8 mouse cellular contexts compared by ENCODE assay signal in genomic region chr13:67060161-67060785, GRCm38 (mm10). TPM values are rescaled to one million over a fixed set of nuclear protein-coding genes. Genes with fewer than 3 reads are reported as not detected.
DNase-seq lines count a peak whose midpoint lies in the region; ATAC-seq and TF ChIP-seq lines count a peak whose summit lies in the region.

No protein-coding gene starts in this region.

- peak overlapping the region; percentile 50 for H3K9ac ChIP-seq in kidney, embryonic 15.5 days
- H3K9ac ChIP-seq in liver, embryonic 14.5 days (replicated peaks), result peak overlapping the region; percentile 79

- H3K9me3 ChIP-seq in kidney, embryonic 15.5 days (replicated peaks), result no peaks in the 10 kb centered on the region
- H3K9me3 ChIP-seq in liver, embryonic 14.5 days (ENCODE audit: control insufficient read depth, low read length), result no peaks in the 10 kb centered on the region

- H3K27ac ChIP-seq in kidney, embryonic 15.5 days, result peak overlapping the region; percentile 88
- peak overlapping the region; percentile 81 for H3K27ac ChIP-seq in liver, embryonic 14.5 days

- ATAC-seq in kidney, embryonic 15.5 days (replicated peaks; ENCODE audit: low FRiP score), result peak; percentile 59
- peak; percentile 44 for ATAC-seq in granulocyte monocyte progenitor cell, adult 5-6 weeks (replicated peaks; ENCODE audit: poor library complexity, severe bottlenecking)
- peak; percentile 44 for ATAC-seq in liver, embryonic 14.5 days (ENCODE audit: insufficient read depth)

- H3K4me1 ChIP-seq in kidney, embryonic 15.5 days, result peaks cover 6% of the 10 kb centered on the region; the same call in 1 of the 2 replicates
- H3K4me1 ChIP-seq in liver, embryonic 14.5 days (replicated peaks; ENCODE audit: control insufficient read depth in 2 of 2, insufficient read depth in 2 of 2, low read length in 1 of 2), result peaks cover 2 to 4% of the 10 kb centered on the region in 2 experiments; a peak in 3 of 4 replicates

- DNase-seq in kidney, adult 18-20 months, result no peak
- peak; percentile 29 for DNase-seq in ZHBTc4 (ENCODE audit: low read depth, low spot score)
- DNase-seq in liver, embryonic 14.5 days (ENCODE audit: low read depth in 3 of 3, low spot score in 3 of 3), result peak in 2 of 3 experiments; percentile 25 to 31
- peak; percentile 21 for DNase-seq in retina, embryonic 14.5 days (ENCODE audit: low spot score)
- DNase-seq in right cerebral cortex, postnatal 4 days, result no peak
- no peak for DNase-seq in c-Kit-positive CD71-positive TER-119-positive erythroid progenitor cells, embryonic 14.5 days (ENCODE audit: low spot score)

- H3K4me3 ChIP-seq in kidney, embryonic 15.5 days (replicated peaks), result peak overlapping the region; percentile 63
- H3K4me3 ChIP-seq in liver, embryonic 14.5 days (ENCODE audit: insufficient read depth in 1 of 2, low read depth in 2 of 2, low read length in 2 of 2), result peak overlapping the region; percentile 85 to 97

- no peaks in the 10 kb centered on the region for H3K36me3 ChIP-seq in kidney, embryonic 15.5 days
- H3K36me3 ChIP-seq in liver, embryonic 14.5 days (replicated peaks; ENCODE audit: control insufficient read depth, insufficient read depth, low read depth), result no peaks in the 10 kb centered on the region

- H3K4me2 ChIP-seq in kidney, embryonic 15.5 days, result peak overlapping the region; percentile 72
- peak overlapping the region; percentile 91 for H3K4me2 ChIP-seq in liver, embryonic 14.5 days (ENCODE audit: low read depth)

- 5% methylated on average over 12 of the region's 12 CpGs for WGBS in kidney, embryonic 15.5 days
- WGBS in liver, embryonic 14.5 days (ENCODE audit: insufficient replicate concordance), result 4% methylated on average over 12 of the region's 12 CpGs

- no peak for TF ChIP-seq CTCF in liver, embryonic 14.5 days (IDR thresholded peaks at IDR 0.05; ENCODE audit: low read depth)

- no peak for TF ChIP-seq EP300 in liver, embryonic 14.5 days (IDR thresholded peaks at IDR 0.05; ENCODE audit: low read depth)

- H3K27me3 ChIP-seq in kidney, embryonic 15.5 days, result no peaks in the 10 kb centered on the region
- H3K27me3 ChIP-seq in liver, embryonic 14.5 days (ENCODE audit: control insufficient read depth, insufficient read depth, low read length), result no peaks in the 10 kb centered on the region

RNA-seq across cellular contexts. Expression of gene Zfp712, which starts 0.7 kb away (rescaled TPM):
- 3.3 and 3.4 TPM in 2 replicates for polyA plus RNA-seq in kidney, embryonic 15.5 days (2015; fragmentation: Nextera tagmentation; extraction: Ambion mirVana)
- 3.4 and 3.9 TPM in 2 replicates for total RNA-seq in granulocyte monocyte progenitor cell, adult 5-6 weeks (2014; fragmentation: Nextera tagmentation)
- total RNA-seq in granulocyte monocyte progenitor cell, adult 5-6 weeks (2017), result 2.2 and 5.0 TPM in 2 replicates
- 0.22 and 0.28 TPM in 2 replicates for polyA plus RNA-seq in liver, embryonic 14.5 days (2012; rRNA removed)
- polyA plus RNA-seq in liver, embryonic 14.5 days (2014; fragmentation: Nextera tagmentation; extraction: Ambion mirVana), result 0.82 and 1.0 TPM in 2 replicates

RNA-seq across cellular contexts. Expression of gene Zfp708, which starts 37.5 kb away (rescaled TPM):
- polyA plus RNA-seq in kidney, embryonic 15.5 days (2015; fragmentation: Nextera tagmentation; extraction: Ambion mirVana), result 5.7 and 6.5 TPM in 2 replicates
- total RNA-seq in granulocyte monocyte progenitor cell, adult 5-6 weeks (2014; fragmentation: Nextera tagmentation), result 0.37 and 4.0 TPM in 2 replicates
- 1.8 and 2.9 TPM in 2 replicates for total RNA-seq in granulocyte monocyte progenitor cell, adult 5-6 weeks (2017)
- 0.39 and 0.63 TPM in 2 replicates for polyA plus RNA-seq in liver, embryonic 14.5 days (2012; rRNA removed)
- polyA plus RNA-seq in liver, embryonic 14.5 days (2014; fragmentation: Nextera tagmentation; extraction: Ambion mirVana), result 0.96 and 1.3 TPM in 2 replicates

RNA-seq across cellular contexts. Expression of gene Gm28557, which starts 48.1 kb away (rescaled TPM):
- polyA plus RNA-seq in kidney, embryonic 15.5 days (2015; fragmentation: Nextera tagmentation; extraction: Ambion mirVana), result 3.5 and 3.7 TPM in 2 replicates
- total RNA-seq in granulocyte monocyte progenitor cell, adult 5-6 weeks (2014; fragmentation: Nextera tagmentation), result 0.36 and 12.7 TPM in 2 replicates
- 1.4 and 3.2 TPM in 2 replicates for total RNA-seq in granulocyte monocyte progenitor cell, adult 5-6 weeks (2017)
- polyA plus RNA-seq in liver, embryonic 14.5 days (2012; rRNA removed), result 1.8 and 3.1 TPM in 2 replicates
- 1.3 TPM in 2 replicates for polyA plus RNA-seq in liver, embryonic 14.5 days (2014; fragmentation: Nextera tagmentation; extraction: Ambion mirVana)

RNA-seq across cellular contexts. Expression of gene Rslcan18, which starts 55.8 kb away (rescaled TPM):
- polyA plus RNA-seq in kidney, embryonic 15.5 days (2015; fragmentation: Nextera tagmentation; extraction: Ambion mirVana), result 0.33 and 0.42 TPM in 2 replicates
- total RNA-seq in granulocyte monocyte progenitor cell, adult 5-6 weeks (2014; fragmentation: Nextera tagmentation), result 2.4 TPM in 1 of 2 replicates, not detected in the other
- 1.8 TPM in 1 of 2 replicates, not detected in the other for total RNA-seq in granulocyte monocyte progenitor cell, adult 5-6 weeks (2017)
- 0.13 and 0.20 TPM in 2 replicates for polyA plus RNA-seq in liver, embryonic 14.5 days (2012; rRNA removed)
- polyA plus RNA-seq in liver, embryonic 14.5 days (2014; fragmentation: Nextera tagmentation; extraction: Ambion mirVana), result 0.11 and 0.15 TPM in 2 replicates

Comparison
In these comparisons a context has a peak if more than half of its experiments do, and no peak if none do; other contexts are left out.
1. DNase-seq: peak in ZHBTc4 (single experiment), liver, embryonic 14.5 days (2 of 3) and retina, embryonic 14.5 days (single experiment); none in kidney, adult 18-20 months (single experiment), right cerebral cortex, postnatal 4 days (single experiment) and c-Kit-positive CD71-positive TER-119-positive erythroid progenitor cells, embryonic 14.5 days (single experiment).
2. Peak in every context shown above with its lines, with median percentiles within 50 percentile points of each other: ATAC-seq.